Mouse (Mus musculus) intestine, embryonic 14.5 days (tissue): Measurements from ENCODE around the gene Gm6309. TPM values are rescaled to one million over a fixed set of nuclear protein-coding genes. Genes with fewer than 3 reads are reported as not detected.
"Not testable (repeated sequence)": the region's sequence is repeated elsewhere in the genome, so short reads cannot be mapped to it uniquely, and the experiment has no call there.

Source experiments
- ATAC-seq: fragments of 200-750 bp; cut with Nextera tagmentation; replicated peaks from 2 replicates; pipeline ENCODE4 v1.8.0; 2017; ENCODE audit warnings: low read depth, moderate number of reproducible peaks, moderate TSS enrichment, moderate library complexity; ENCODE audit not compliant: low FRiP score, low TSS enrichment
- DNase-seq: peaks from one replicate; pipeline ENCODE4 v3.0.0-alpha.2; 2018; ENCODE audit warnings: low spot score
- H3K27ac ChIP-seq: fragments of 300-500 bp; sonication (generic); 2 replicates; pipeline ENCODE4 v1.5.1; 2014; ENCODE audit warnings: low read depth, mild to moderate bottlenecking, control low read depth
- H3K27me3 ChIP-seq: fragments of 300-500 bp; sonication (generic); replicated peaks from 2 replicates; pipeline ENCODE4 v1.6.1; 2014; ENCODE audit warnings: low read length, control low read depth; ENCODE audit not compliant: control insufficient read depth, insufficient read depth
- H3K36me3 ChIP-seq: fragments of 300-500 bp; sonication (generic); 2 replicates; pipeline ENCODE4 v1.6.1; 2014; ENCODE audit warnings: low read length, control low read depth; ENCODE audit not compliant: control insufficient read depth, insufficient read depth
- H3K4me1 ChIP-seq: fragments of 300-500 bp; sonication (generic); replicated peaks from 2 replicates; pipeline ENCODE4 v1.6.1; 2014; ENCODE audit warnings: low read length, control low read depth, mixed read lengths; ENCODE audit not compliant: control insufficient read depth, insufficient read depth
- H3K4me2 ChIP-seq: fragments of 300-500 bp; sonication (generic); 2 replicates; pipeline ENCODE4 v1.6.1; 2014; ENCODE audit warnings: low read length
- H3K4me3 ChIP-seq: fragments of 300-500 bp; sonication (generic); 2 replicates; pipeline ENCODE4 v1.5.1; 2014; ENCODE audit warnings: low read depth, low read length, control low read depth, mixed read lengths
- H3K9ac ChIP-seq: fragments of 300-500 bp; sonication (generic); 2 replicates; pipeline ENCODE4 v1.6.1; 2014; ENCODE audit warnings: mild to moderate bottlenecking, low read length
- H3K9me3 ChIP-seq: fragments of 300-500 bp; sonication (generic); 2 replicates; pipeline ENCODE4 v1.6.1; 2016; ENCODE audit warnings: low read length, control low read depth; ENCODE audit not compliant: control insufficient read depth
- whole genome bisulfite sequencing: fragments of 180-500 bp; shearing (Covaris S2); extraction: QIAGEN DNeasy Blood & Tissue Kit; methylation state at CpG from one replicate; pipeline ENCODE4 v1.1.7; 2014; 5-methylcytosine and 5-hydroxymethylcytosine counted together
- polyA plus RNA-seq: library from polyadenylated mRNA; unstranded; fragments of >200 nt; fragmentation: Nextera tagmentation; extraction: Ambion mirVana; gene quantifications from 2 replicates; pipeline ENCODE4 v1.2.1, GENCODE M21; 2014

The Gm6309 gene
- not detected in 2 replicates for polyA plus RNA-seq

GRCm38 (mm10) chr5:146170621-146171020 lies at the start of gene Gm6309:
Gene Gm6309 (minus strand): TSS chr5:146170721.
- H3K4me2 ChIP-seq, ATAC-seq, H3K36me3 ChIP-seq, H3K27ac ChIP-seq, H3K27me3 ChIP-seq, H3K9me3 ChIP-seq, H3K9ac ChIP-seq, H3K4me1 ChIP-seq, DNase-seq, H3K4me3 ChIP-seq: not testable (repeated sequence)
- WGBS: 81% methylated on average over 2 of the region's 2 CpGs

DNA sequence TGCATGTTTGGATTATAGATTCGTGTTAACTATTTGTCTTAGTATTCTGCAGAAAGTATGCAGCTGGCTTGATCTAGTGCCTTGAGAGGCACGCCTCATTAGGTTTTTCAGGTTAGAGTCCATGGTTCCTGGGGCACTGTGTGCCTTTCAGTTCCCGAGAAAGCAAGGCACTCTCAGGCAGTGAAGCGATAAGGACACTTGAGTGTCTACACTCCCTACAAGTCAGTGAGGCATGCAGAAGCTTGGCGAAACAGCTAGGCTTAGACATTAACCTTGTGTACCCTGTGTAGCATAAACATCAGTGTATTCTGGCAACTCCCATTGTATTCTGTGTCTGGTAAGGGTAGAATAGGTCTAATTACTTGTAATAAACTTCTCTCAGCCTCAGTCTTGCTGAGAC lies 35.0 kb upstream of the Gm6309 start:
- 0 out of 2 replicates have a peak, but pooled peaks cover 3% of the 10 kb centered on the region for H3K9me3 ChIP-seq
- H3K9ac ChIP-seq: no peak overlapping the region
- H3K4me2 ChIP-seq: no peak overlapping the region
- WGBS: 91% methylated on average over 5 of the region's 5 CpGs
- no peak overlapping the region for H3K4me3 ChIP-seq
- DNase-seq: no peak
- no peak for ATAC-seq
- H3K36me3 ChIP-seq: peaks cover 72% of the 10 kb centered on the region
- H3K27me3 ChIP-seq: no peaks in the 10 kb centered on the region
- no peaks in the 10 kb centered on the region for H3K4me1 ChIP-seq
- H3K27ac ChIP-seq: no peak overlapping the region

- no peak overlapping the region for H3K4me3 ChIP-seq
- DNase-seq (no peak), ATAC-seq (no peak)
- H3K4me2 ChIP-seq: no peak overlapping the region
- H3K36me3 ChIP-seq: peaks cover 58% of the 10 kb centered on the region
- no peaks in the 10 kb centered on the region for H3K4me1 ChIP-seq
- 0 out of 2 replicates have a peak, but pooled peaks cover 3% of the 10 kb centered on the region for H3K9me3 ChIP-seq
- no peaks in the 10 kb centered on the region for H3K27me3 ChIP-seq
- no peak overlapping the region for H3K9ac ChIP-seq
- WGBS: 82% methylated on average over 2 of the region's 2 CpGs
- H3K27ac ChIP-seq: no peak overlapping the region
Observed at GRCm38 (mm10) chr5:146203921-146204320, 33.4 kb upstream of the Gm6309 start.

DNA sequence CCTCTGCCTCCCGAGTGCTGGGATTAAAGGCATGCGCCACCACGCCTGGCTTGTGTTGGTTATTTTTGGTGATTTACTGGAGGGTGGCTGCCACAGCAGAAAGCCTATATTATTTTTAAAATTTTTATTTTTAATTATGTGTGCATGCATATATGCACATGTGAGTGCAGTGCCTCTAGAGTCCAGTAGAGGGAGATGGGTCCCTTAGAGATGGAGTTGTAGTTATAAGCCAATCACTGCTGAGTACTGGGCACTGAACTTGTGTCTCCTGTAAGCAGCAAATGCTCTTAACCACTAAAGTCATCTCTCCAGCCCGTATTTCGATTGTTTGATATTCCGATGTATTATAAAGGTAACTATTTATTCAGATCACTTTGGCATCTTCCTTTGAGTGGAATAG lies 30.1 kb upstream of the Gm6309 start:
- Histone ChIP-seq H3K9me3 (0 out of 2 replicates have a peak, but pooled peaks cover 3% of the 10 kb centered on the region), H3K4me1 (no peaks in the 10 kb centered on the region), H3K9ac (no peak overlapping the region), H3K4me2 (no peak overlapping the region), H3K4me3 (no peak overlapping the region), H3K36me3 (peaks cover 25% of the 10 kb centered on the region), H3K27me3 (no peaks in the 10 kb centered on the region), H3K27ac (no peak overlapping the region)
- DNase-seq (no peak), ATAC-seq (no peak)
- WGBS: 98% methylated on average over 6 of the region's 6 CpGs

DNA sequence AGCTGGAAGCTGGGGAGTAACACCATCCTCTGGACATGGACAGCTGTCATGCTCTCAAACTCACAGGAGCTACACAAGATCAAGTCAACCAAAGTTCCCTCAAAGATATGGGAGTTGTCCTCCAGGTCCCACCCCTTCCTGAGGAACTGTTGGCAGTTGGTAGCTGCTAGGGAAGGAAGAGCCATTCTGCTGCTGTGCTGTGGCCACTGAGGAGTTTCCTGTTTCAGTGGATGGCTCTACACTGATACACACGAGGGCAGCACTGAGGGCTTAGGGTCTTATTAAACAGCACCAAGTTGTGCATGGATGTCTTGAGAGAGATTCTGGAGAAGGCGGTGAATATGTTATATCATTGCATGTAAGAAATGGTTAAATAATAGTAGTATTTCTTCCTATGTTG lies 29.0 kb upstream of the Gm6309 start:
- WGBS: 86% methylated on average over 2 of the region's 2 CpGs
- no peaks in the 10 kb centered on the region for H3K27me3 ChIP-seq
- 0 out of 2 replicates have a peak, but pooled peaks cover 3% of the 10 kb centered on the region for H3K9me3 ChIP-seq
- no peak overlapping the region for H3K27ac ChIP-seq
- H3K4me2 ChIP-seq: no peak overlapping the region
- H3K36me3 ChIP-seq: peaks cover 15% of the 10 kb centered on the region
- ATAC-seq: no peak
- no peaks in the 10 kb centered on the region for H3K4me1 ChIP-seq
- H3K4me3 ChIP-seq: no peak overlapping the region
- DNase-seq: no peak
- no peak overlapping the region for H3K9ac ChIP-seq

DNA sequence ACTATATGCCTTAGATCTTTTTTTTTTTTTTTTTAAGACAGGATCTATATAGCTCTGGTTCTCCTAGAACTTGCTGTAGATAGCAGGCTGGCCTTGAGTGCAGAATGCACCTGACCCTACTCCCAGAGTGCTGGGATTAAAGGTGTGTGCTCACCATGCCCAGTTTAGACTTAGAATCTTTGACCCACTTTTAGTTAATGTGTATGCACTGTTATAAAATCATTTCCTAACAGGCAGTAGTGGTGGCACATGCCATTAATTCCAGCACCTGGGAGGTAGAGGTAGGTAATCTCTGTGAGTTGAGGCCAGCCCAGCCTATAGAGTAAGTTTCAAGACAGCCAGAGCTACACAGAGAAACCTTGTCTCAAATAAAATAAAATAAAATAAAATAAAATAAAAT lies 28.6 kb upstream of the Gm6309 start:
- Histone ChIP-seq H3K36me3 (peaks cover 10% of the 10 kb centered on the region), H3K4me3 (no peak overlapping the region), H3K4me1 (no peaks in the 10 kb centered on the region), H3K27me3 (no peaks in the 10 kb centered on the region), H3K27ac (no peak overlapping the region), H3K9me3 (0 out of 2 replicates have a peak, but pooled peaks cover 3% of the 10 kb centered on the region), H3K4me2 (no peak overlapping the region), H3K9ac (no peak overlapping the region)
- ATAC-seq: no peak
- no peak for DNase-seq

DNA sequence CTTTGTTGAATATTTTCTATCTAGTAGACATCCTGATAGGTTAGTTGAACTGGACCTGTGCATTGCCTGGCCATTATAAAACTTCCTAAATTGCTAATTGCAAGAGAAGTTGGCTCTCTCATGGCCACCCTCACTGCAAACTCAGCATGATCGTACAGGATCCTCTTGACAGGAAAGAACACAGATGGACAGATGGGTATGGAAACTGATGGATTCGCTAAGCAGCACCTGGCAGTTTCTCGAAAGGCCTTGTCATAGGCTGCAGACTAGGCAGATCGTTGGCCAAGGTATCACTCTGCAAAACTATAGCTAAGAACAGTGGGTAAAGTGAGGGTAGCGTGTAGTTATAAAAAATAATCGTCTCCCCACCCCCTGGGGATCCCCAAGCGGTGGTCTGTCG lies 22.8 kb upstream of the Gm6309 start:
- Histone ChIP-seq H3K9me3 (no peaks in the 10 kb centered on the region), H3K4me2 (no peak overlapping the region), H3K9ac (no peak overlapping the region), H3K27me3 (no peaks in the 10 kb centered on the region), H3K4me1 (no peaks in the 10 kb centered on the region), H3K36me3 (no peaks in the 10 kb centered on the region), H3K27ac (no peak overlapping the region), H3K4me3 (no peak overlapping the region)
- ATAC-seq (no peak), DNase-seq (no peak)
- WGBS: 80% methylated on average over 8 of the region's 8 CpGs

DNA sequence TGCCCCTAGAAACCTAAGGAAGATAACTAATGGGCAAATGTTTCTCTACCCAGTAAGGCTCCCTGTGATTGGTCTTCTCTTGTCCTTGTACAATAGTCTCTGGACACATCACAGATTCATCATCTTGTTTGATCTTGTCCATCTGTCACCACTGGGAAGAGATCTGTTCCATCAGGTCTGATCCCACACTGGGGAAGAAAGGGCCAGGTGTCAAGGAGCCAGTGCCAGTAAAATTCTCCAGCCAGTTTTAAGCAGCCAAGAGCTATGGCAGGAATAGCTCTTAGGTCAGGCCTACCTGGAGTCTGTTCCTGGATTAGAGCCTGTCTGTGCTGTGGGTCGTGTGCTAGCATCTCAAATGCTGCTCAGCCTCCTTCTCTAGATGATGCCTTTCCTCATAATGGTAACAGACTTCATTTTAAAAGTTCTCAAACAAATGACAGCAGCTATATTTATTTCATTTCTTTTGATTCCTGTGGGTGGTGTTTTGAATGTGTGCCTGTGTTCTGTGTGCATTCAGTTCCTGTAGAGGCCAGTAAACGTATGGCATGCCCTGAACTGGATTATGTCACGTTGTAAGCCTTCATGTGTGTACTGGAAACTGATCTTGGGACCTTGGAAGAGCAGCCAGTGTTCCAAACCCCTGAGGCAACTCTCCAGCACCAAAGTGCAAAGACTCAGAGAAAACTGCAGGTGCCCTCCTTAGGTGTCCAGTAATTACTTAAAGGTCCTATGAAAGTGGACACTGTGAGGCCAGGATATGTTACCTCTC lies 20.2 kb upstream of the Gm6309 start:
- DNase-seq (no peak), ATAC-seq (no peak)
- Histone ChIP-seq H3K36me3 (no peaks in the 10 kb centered on the region), H3K4me1 (no peaks in the 10 kb centered on the region), H3K27ac (no peak overlapping the region), H3K4me2 (no peak overlapping the region), H3K4me3 (no peak overlapping the region), H3K9ac (no peak overlapping the region), H3K9me3 (no peaks in the 10 kb centered on the region), H3K27me3 (no peaks in the 10 kb centered on the region)
- 61% methylated on average over 3 of the region's 3 CpGs for WGBS

GRCm38 (mm10) chr5:146190093-146190492 lies 19.6 kb upstream of the Gm6309 start:
- 59% methylated on average over 4 of the region's 4 CpGs for WGBS
- no peak for ATAC-seq
- Histone ChIP-seq H3K4me3 (no peak overlapping the region), H3K9ac (no peak overlapping the region), H3K36me3 (no peaks in the 10 kb centered on the region), H3K27ac (no peak overlapping the region), H3K4me1 (no peaks in the 10 kb centered on the region), H3K9me3 (no peaks in the 10 kb centered on the region), H3K4me2 (no peak overlapping the region), H3K27me3 (no peaks in the 10 kb centered on the region)
- DNase-seq: no peak
